Mouse (Mus musculus) lung, postnatal 0 days (tissue): ENCODE results near the gene Arpc4.

ENCODE experiments used
- CTCF ChIP-seq: IDR thresholded peaks from 2 replicates; pipeline ENCODE4 v1.5.1; 2016; ENCODE audit warnings: antibody characterized with exemption, mild to moderate bottlenecking
- EP300 ChIP-seq: IDR thresholded peaks from 2 replicates; pipeline ENCODE4 v1.6.1; 2016; ENCODE audit warnings: antibody characterized with exemption, mild to moderate bottlenecking, control low read depth

- TF ChIP-seq CTCF = 0 out of 2 replicates have a peak, but pooled peaks have one; percentile 2
- no peak for TF ChIP-seq EP300
Measured at GRCm38 (mm10) chr6:113392387-113393071, 14.6 kb downstream of the Arpc4 start.
